Mouse (Mus musculus): Measurements from ENCODE around the gene Gpr161. TPM values are rescaled to one million over a fixed set of nuclear protein-coding genes. Genes with fewer than 3 reads are reported as not detected.

The Gpr161 gene
- polyA plus RNA-seq (2012; ENCODE audit: low replicate concordance): 0.03 and 0.06 TPM in 2 replicates

DNA sequence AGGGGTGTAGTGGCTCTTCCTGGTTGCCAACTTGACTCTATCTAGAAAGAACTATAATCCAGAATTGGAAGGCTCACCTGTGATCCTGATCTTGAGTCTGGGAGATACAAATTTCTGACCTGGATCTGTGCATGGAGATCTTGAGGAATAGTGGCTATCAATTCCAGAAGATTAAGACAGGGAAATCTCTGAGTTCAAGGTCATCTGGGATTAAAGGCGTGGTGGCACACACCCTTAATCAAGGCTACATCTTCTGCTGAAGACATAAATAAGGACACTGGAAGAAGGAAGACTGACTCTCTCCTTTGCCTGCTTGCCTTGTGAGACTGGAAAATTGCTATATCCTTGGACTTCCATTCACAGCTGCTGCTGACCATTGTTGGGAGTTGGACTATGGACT, at the start of gene Gpr161:
TSS of gene Gpr161 (plus strand) at position 301 of the 400 bp plus-strand sequence.

Other genes with a start within 250 kb of the Gpr161 start
- not detected in 2 replicates for gene Tbx19, start 135.0 kb upstream of the Gpr161 start, polyA plus RNA-seq (2012; ENCODE audit: low replicate concordance)
- gene Sft2d2, start 101.4 kb upstream of the Gpr161 start, polyA plus RNA-seq (2012; ENCODE audit: low replicate concordance): 6.2 and 10.8 TPM in 2 replicates
- 12.4 and 15.5 TPM in 2 replicates for gene Tiprl, start 58.8 kb upstream of the Gpr161 start, polyA plus RNA-seq (2012; ENCODE audit: low replicate concordance)
- 18.9 and 48.0 TPM in 2 replicates for gene Dcaf6, start 164.7 kb downstream of the Gpr161 start, polyA plus RNA-seq (2012; ENCODE audit: low replicate concordance)
- 63.1 and 91.5 TPM in 2 replicates for gene Mpc2, start 164.8 kb downstream of the Gpr161 start, polyA plus RNA-seq (2012; ENCODE audit: low replicate concordance)
- not detected in 2 replicates for gene Adcy10, start 189.4 kb downstream of the Gpr161 start, polyA plus RNA-seq (2012; ENCODE audit: low replicate concordance)

All from hematopoietic multipotent progenitor cell, adult 10-12 weeks (in vitro differentiated cells).